Mouse (Mus musculus) liver, embryonic 12.5 days (tissue): Measurements from ENCODE around the gene Obscn. TPM values are rescaled to one million over a fixed set of nuclear protein-coding genes. Genes with fewer than 3 reads are reported as not detected.

Source experiments
- ATAC-seq: fragments of 200-750 bp; cut with Nextera tagmentation; 2 replicates; pipeline ENCODE4 v1.8.0; 2017; ENCODE audit warnings: moderate number of reproducible peaks, mild to moderate bottlenecking, moderate library complexity
- H3K27ac ChIP-seq: fragments of 300-500 bp; sonication (generic); 2 replicates; pipeline ENCODE4 v1.5.1; 2016; ENCODE audit warnings: mild to moderate bottlenecking
- H3K27me3 ChIP-seq: fragments of 300-500 bp; sonication (generic); replicated peaks from 2 replicates; pipeline ENCODE4 v1.6.1; 2016; ENCODE audit warnings: mild to moderate bottlenecking, moderate library complexity
- H3K36me3 ChIP-seq: fragments of 300-500 bp; sonication (generic); 2 replicates; pipeline ENCODE4 v1.6.1; 2016; ENCODE audit warnings: mild to moderate bottlenecking, moderate library complexity
- H3K4me1 ChIP-seq: fragments of 300-500 bp; sonication (generic); 2 replicates; pipeline ENCODE4 v1.6.1; 2016
- H3K4me2 ChIP-seq: fragments of 300-500 bp; sonication (generic); 2 replicates; pipeline ENCODE4 v1.6.1; 2016; ENCODE audit warnings: mild to moderate bottlenecking, moderate library complexity
- H3K4me3 ChIP-seq: fragments of 300-500 bp; sonication (generic); 2 replicates; pipeline ENCODE4 v1.5.1; 2016; ENCODE audit warnings: mild to moderate bottlenecking, moderate library complexity
- H3K9ac ChIP-seq: fragments of 300-500 bp; sonication (generic); 2 replicates; pipeline ENCODE4 v1.6.1; 2016; ENCODE audit warnings: mild to moderate bottlenecking, moderate library complexity
- H3K9me3 ChIP-seq: fragments of 300-500 bp; sonication (generic); replicated peaks from 2 replicates; pipeline ENCODE4 v1.6.1; 2016; ENCODE audit warnings: mild to moderate bottlenecking, moderate library complexity
- WGBS: fragments of 180-500 bp; shearing (Covaris S2); methylation state at CpG from one replicate; pipeline ENCODE4 v1.1.7; 2016; ENCODE audit not compliant: insufficient replicate concordance; 5-methylcytosine and 5-hydroxymethylcytosine counted together
- polyA plus RNA-seq: library from polyadenylated mRNA; unstranded; fragments of >200 nt; fragmentation: Nextera tagmentation; extraction: Ambion mirVana; gene quantifications from 2 replicates; pipeline ENCODE4 v1.2.1, GENCODE M21; 2016

Gene Obscn
- polyA plus RNA-seq, 1 experiment from 2014 or later: 0.51 TPM

DNA sequence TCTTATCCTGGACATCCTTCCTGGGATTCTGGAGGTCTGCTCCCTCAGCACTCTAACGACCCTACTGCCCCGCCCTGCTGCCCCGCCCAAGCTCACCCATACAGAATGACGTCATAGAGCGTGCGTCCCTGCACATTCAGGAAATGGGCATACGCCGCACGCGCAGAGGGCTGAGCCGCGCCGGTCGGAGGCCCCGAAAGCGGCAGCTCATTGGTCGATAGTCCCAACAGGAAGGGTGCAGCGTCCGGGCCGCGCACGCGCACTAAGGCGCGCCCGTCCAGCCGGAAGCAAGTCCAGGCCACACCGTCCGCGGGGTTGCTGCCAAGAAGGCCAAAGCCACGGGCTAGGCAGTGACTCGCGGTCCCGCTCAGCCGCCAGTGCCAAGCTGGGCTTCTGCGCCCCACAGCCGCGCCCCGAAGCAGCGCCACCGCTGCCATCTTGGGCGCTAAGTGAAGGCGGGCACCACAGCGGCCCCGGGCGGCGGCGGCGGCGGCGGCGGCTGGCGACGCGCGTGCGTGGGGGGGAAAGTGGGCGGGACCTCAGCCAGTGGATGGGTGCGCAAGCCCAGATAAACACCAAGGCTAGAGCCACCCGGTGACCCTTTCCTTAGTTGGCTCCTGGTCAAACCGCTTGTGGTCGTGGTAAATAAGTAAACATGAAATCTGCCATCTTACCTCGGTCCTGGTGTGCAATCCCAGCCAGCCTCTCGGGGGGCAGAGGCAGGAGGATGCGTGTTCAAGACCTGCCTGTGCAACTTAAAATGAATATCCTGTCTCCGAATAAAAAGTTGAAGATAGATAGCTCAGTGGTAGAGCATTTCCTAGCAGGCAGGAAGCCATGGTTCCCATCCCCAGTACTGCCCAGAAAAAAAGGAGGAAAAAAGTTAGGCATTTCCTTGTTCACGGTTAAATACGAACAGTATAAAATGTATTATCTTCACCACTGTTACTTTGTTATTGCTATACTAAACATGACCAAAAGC, 27.3 kb upstream of the Obscn start, which contains the start of gene Iba57:
Gene Iba57 (minus strand): TSS at position 485 of the 982 bp plus-strand sequence.
- H3K4me1 ChIP-seq: peaks cover 58% of the 10 kb centered on the region
- H3K27me3 ChIP-seq: no peaks in the 10 kb centered on the region
- peak within 1 kb of the TSS; percentile 83 for H3K4me3 ChIP-seq
- H3K36me3 ChIP-seq: peaks cover 31% of the 10 kb centered on the region
- under 1% methylated on average over 61 of the region's 68 CpGs for WGBS
- ATAC-seq: peak; percentile 90
- H3K27ac ChIP-seq: peak within 1 kb of the TSS; percentile 100
- no peaks in the 10 kb centered on the region for H3K9me3 ChIP-seq
- H3K4me2 ChIP-seq: peak within 1 kb of the TSS; percentile 85
- H3K9ac ChIP-seq: peak within 1 kb of the TSS; percentile 92

DNA sequence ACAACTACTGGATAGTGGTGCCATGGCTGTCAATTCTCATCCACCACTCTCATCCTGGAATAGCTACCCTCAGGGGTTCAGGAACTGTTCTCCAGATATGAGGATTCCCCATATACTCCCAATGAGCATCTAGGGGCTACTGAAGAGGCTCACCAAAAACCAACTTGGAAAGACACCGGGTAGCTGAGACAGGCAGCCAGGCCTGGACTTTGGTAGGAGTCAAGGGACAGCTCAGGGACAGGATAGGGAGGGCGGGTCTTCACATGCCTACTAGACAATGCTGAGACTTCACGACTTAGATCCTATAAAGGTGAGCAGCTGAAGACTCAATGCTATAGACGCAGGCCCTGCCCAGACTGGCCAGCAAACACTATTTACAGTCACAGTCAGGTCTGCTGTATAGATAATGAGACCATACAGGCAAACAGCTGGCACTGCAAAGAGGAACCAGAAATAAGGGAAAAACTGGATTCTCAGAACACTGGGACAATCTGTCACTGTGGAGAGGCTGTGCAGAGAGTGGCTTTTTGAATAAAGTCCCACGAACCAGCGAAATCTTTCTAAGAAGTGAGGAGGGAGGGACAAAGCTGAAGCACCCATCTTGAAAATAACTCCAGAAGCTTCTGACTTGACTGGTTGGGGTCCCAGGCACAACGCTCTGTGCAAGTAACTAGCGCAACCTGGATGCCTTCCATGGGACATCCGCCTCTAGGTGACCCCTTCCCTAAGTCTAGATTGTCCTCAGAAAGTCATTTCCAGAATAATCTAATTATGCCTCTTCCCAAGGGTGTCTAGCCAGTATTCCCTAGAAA, 26.4 kb upstream of the Obscn start:
- WGBS: 49% methylated on average over 9 of the region's 9 CpGs
- peak overlapping the region; percentile 83 for H3K4me3 ChIP-seq
- H3K27me3 ChIP-seq: no peaks in the 10 kb centered on the region
- H3K36me3 ChIP-seq: peaks cover 40% of the 10 kb centered on the region
- H3K9me3 ChIP-seq: no peaks in the 10 kb centered on the region
- H3K9ac ChIP-seq: peak overlapping the region; percentile 92
- H3K4me1 ChIP-seq: peaks cover 53% of the 10 kb centered on the region
- H3K4me2 ChIP-seq: peak overlapping the region; percentile 85
- H3K27ac ChIP-seq: peak overlapping the region; percentile 100
- ATAC-seq: peak; percentile 1

DNA sequence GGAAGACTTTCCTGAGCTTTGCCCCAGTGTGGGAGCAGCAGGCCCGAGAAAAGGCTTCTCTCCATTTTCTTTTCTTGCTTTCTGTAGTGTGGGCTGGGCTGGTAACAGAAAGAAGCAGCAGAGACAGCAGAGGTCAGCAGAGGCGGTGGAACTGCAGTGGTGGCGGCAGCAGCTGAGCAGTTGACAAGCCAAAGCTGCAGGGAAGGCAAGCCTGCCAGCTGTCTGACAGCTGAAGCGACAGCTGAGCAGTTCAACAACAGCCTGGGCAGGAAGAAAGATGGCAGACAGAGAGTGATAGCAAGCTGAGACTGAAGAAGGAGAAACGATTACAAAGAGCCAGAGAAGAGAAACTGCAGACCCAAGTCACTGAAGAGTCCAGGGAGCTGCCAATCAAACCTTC, 25.2 kb upstream of the Obscn start:
- peaks cover 53% of the 10 kb centered on the region for H3K36me3 ChIP-seq
- H3K4me1 ChIP-seq: peaks cover 49% of the 10 kb centered on the region
- no peaks in the 10 kb centered on the region for H3K9me3 ChIP-seq
- H3K9ac ChIP-seq: peak overlapping the region; percentile 92; the same call in 1 of the 2 replicates
- 77% methylated on average over 5 of the region's 5 CpGs for WGBS
- H3K27me3 ChIP-seq: no peaks in the 10 kb centered on the region
- H3K27ac ChIP-seq: peak overlapping the region; percentile 100
- ATAC-seq: no peak
- peak overlapping the region; percentile 85; the same call in 1 of the 2 replicates for H3K4me2 ChIP-seq
- no peak overlapping the region for H3K4me3 ChIP-seq

DNA sequence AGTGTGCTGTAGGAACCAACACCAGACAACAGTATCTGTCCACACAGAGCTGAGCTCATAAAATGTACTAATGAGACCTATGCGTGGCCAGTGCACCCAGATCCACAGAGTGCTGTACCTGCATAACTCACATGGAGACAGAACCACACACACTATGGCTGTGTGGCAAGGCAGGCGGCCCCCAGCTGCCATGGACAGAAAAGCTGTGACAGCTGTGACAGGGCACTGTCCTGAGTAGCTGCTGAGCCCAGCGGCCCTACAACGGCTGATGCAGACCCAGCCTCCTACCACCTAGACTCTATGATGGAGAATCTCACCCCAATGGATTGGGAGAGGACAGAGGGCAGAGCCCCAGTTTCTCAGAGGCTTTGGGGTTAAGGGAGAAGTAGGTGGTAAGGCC, 23.4 kb upstream of the Obscn start:
- no peaks in the 10 kb centered on the region for H3K27me3 ChIP-seq
- peaks cover 44% of the 10 kb centered on the region for H3K4me1 ChIP-seq
- peaks cover 66% of the 10 kb centered on the region for H3K36me3 ChIP-seq
- no peak overlapping the region for H3K4me2 ChIP-seq
- H3K9ac ChIP-seq: no peak overlapping the region
- WGBS: 85% methylated on average over 4 of the region's 4 CpGs
- H3K4me3 ChIP-seq: no peak overlapping the region
- no peak for ATAC-seq
- H3K9me3 ChIP-seq: no peaks in the 10 kb centered on the region
- H3K27ac ChIP-seq: no peak overlapping the region

DNA sequence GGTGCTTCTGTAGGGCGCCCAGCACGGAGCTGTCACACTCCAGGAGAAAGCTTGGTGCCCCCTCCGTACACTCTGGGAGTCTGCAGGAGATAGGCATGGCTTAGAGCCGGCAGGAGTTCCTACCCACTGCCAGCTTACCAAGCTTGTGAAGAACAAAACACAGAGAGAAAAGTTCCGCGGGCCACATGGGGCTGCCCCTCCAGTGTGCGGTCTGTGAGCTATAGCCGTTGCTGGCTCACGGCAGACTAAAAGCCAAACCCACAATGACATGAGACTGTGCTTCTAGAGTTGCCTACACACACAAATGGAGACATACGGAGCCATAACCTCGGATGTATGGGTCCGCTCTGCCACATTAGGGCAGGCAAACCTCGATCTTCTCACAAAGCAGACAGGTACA, 22.9 kb upstream of the Obscn start:
- H3K27me3 ChIP-seq: no peaks in the 10 kb centered on the region
- no peaks in the 10 kb centered on the region for H3K9me3 ChIP-seq
- no peak overlapping the region for H3K27ac ChIP-seq
- H3K4me1 ChIP-seq: peaks cover 44% of the 10 kb centered on the region
- H3K9ac ChIP-seq: no peak overlapping the region
- WGBS: 93% methylated on average over 13 of the region's 13 CpGs
- H3K4me2 ChIP-seq: no peak overlapping the region
- H3K36me3 ChIP-seq: peaks cover 66% of the 10 kb centered on the region
- H3K4me3 ChIP-seq: no peak overlapping the region
- ATAC-seq: no peak

DNA sequence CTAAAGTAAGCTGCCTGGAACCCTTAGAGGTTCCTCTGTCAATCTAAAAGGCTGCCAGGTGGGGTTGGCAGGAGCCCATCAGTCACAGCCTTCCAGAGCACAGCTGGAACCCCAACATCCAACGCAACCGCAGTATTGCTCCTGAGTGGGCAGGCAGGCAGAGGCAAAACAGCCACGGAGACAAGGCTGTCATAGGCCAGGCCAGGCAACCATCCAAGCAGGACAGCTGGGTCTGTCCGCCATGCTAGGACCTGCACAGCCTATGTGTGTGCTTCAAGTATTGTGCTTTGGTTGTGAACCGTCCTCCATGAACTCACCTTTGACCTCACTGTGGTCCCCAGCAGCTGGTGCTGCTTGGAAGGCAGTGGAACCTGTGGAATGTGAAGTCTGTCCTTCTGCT, 19.7 kb upstream of the Obscn start:
- peaks cover 58% of the 10 kb centered on the region for H3K36me3 ChIP-seq
- no peak overlapping the region for H3K4me2 ChIP-seq
- peaks cover 23% of the 10 kb centered on the region for H3K4me1 ChIP-seq
- H3K9ac ChIP-seq: no peak overlapping the region
- no peak overlapping the region for H3K4me3 ChIP-seq
- no peak for ATAC-seq
- 91% methylated on average over 5 of the region's 5 CpGs for WGBS
- H3K9me3 ChIP-seq: no peaks in the 10 kb centered on the region
- H3K27me3 ChIP-seq: no peaks in the 10 kb centered on the region
- no peak overlapping the region for H3K27ac ChIP-seq

DNA sequence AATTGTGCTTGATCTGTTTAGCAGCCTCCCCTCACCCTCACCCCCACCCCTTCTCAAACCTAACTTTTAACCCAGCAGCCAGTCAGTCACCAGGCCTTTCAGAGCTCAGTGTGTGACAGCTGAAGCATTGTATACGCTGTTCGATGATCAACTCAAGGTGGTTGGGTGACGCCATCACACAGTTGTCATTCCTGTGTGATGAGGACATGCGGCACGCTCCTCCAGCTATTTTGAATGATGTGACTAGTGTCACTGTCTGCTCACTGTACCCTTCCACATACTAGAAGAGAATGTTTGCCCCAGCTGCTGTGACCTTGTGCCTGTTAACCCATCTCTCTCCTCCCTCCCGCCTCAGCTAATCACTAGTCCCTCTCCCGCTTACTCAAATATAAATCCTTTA, 18.0 kb upstream of the Obscn start:
- H3K4me1 ChIP-seq: peaks cover 17% of the 10 kb centered on the region
- H3K4me2 ChIP-seq: no peak overlapping the region
- peaks cover 41% of the 10 kb centered on the region for H3K36me3 ChIP-seq
- H3K9ac ChIP-seq: no peak overlapping the region
- WGBS: 77% methylated on average over 7 of the region's 7 CpGs
- peaks cover 4% of the 10 kb centered on the region; the same call in 1 of the 2 replicates for H3K27me3 ChIP-seq
- ATAC-seq: no peak
- H3K27ac ChIP-seq: no peak overlapping the region
- no peaks in the 10 kb centered on the region for H3K9me3 ChIP-seq
- H3K4me3 ChIP-seq: no peak overlapping the region

DNA sequence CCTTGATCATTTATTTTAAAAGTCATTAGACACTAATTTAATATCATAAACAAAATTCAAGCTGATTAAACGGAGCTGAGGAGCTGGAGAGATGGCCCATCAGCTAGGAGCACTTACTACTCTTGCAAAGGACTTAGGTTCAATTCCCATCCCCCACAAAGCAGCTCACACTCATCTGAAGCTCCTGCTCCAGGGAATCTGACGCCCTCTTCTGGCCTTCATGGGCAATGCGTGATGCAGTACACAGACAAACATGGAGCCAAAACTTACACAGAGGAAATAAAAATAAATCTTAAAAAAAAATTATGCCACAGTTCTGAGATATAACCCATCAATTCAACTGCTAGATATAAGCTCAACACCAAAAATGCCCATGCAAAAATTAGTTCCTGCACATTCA, 15.5 kb upstream of the Obscn start:
- H3K27me3 ChIP-seq: peaks cover 10% of the 10 kb centered on the region; the same call in 1 of the 2 replicates
- H3K9ac ChIP-seq: no peak overlapping the region
- no peaks in the 10 kb centered on the region for H3K9me3 ChIP-seq
- H3K36me3 ChIP-seq: peaks cover 17% of the 10 kb centered on the region
- H3K4me1 ChIP-seq: peaks cover 17% of the 10 kb centered on the region
- ATAC-seq: no peak
- no peak overlapping the region for H3K27ac ChIP-seq
- no peak overlapping the region for H3K4me3 ChIP-seq
- no peak overlapping the region for H3K4me2 ChIP-seq
- 15% methylated on average over 3 of the region's 3 CpGs for WGBS

DNA sequence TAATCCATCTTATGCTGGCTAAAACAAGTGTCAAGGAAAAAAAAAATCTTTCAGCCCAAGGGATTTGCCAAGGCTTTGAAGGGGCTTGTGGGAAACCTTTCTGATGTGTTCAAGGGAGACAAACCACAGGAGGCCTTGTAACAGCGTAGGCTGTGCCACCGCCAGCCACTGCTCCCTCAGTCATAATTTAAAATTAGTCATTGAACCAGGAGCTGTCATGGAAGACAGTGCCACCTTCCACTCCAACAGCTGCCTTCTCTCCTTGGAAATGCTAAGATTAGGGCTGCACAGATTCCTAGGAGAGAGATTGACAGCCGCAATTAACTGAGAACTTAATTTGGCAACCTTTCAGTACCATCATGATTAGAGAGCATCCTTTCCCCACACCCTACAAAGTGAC, 13.1 kb upstream of the Obscn start:
- no peak for ATAC-seq
- Histone ChIP-seq H3K9me3 (no peaks in the 10 kb centered on the region), H3K4me3 (no peak overlapping the region), H3K4me1 (0 out of 2 replicates have a peak, but pooled peaks cover 2% of the 10 kb centered on the region), H3K4me2 (no peak overlapping the region), H3K9ac (no peak overlapping the region), H3K36me3 (no peaks in the 10 kb centered on the region), H3K27me3 (peaks cover 15% of the 10 kb centered on the region; the same call in 1 of the 2 replicates), H3K27ac (no peak overlapping the region)
- WGBS: 67% methylated on average over 3 of the region's 3 CpGs

DNA sequence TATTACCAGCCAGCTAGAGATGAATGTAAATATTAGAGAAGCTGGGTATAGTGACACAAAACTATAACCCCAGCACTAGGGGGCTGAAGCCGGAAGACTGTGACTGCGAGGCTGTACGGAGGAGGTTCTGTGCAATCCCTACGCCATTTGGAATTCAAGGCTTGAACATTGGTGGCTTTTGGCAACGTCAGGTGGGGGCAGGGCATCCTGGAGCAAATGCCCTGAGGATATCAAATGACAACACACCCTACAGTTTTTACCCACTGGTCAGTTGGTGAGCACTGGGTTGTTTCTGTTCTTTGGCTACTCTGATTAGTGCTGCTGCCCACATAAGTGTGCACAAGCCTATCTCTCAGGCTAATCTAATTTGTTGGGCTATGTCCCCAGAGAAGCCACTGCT, 6.8 kb upstream of the Obscn start:
- Histone ChIP-seq H3K27me3 (peaks cover 30% of the 10 kb centered on the region), H3K4me2 (no peak overlapping the region), H3K9ac (no peak overlapping the region), H3K36me3 (no peaks in the 10 kb centered on the region), H3K27ac (no peak overlapping the region), H3K4me1 (peaks cover 7% of the 10 kb centered on the region), H3K9me3 (no peaks in the 10 kb centered on the region), H3K4me3 (no peak overlapping the region)
- 75% methylated on average over 5 of the region's 5 CpGs for WGBS
- ATAC-seq: no peak

DNA sequence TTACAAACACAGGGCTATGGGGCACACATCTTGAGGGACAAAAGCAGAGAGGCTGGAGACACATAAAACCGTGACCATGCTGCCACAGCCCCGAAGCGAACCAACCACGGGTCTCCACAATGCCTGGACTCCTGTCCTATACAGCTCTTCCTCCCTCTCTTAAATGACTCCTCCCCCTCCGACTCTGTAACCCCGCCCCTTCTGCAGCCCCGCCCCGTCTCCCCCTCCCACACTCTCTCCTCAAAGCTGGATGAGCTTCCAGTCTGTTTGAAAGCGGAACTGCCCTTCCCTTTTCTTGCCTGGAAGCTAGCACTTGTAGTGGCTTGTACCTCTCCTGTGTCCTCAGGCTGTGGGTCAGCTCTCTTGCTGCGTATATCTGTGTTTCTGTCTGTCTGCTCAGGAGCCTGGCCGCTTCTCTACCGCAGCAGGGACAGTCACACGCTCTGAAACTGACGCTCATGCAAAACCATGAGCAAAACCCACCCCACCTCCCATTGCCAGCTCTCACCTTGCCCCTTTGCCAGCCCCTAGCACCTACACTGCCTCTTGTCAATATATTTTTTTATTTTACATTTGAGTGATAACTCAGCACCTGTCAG, 5.7 kb upstream of the Obscn start:
- ATAC-seq: peak; percentile 39; the same call in 1 of the 2 replicates
- WGBS: 6% methylated on average over 14 of the region's 14 CpGs

More for the DNA sequence above, 5.7 kb upstream of the Obscn start:
- Histone ChIP-seq H3K27ac (no peak overlapping the region), H3K9ac (peak overlapping the region; percentile 7; the same call in 1 of the 2 replicates), H3K4me2 (peak overlapping the region; percentile 58), H3K27me3 (peaks cover 37% of the 10 kb centered on the region), H3K9me3 (no peaks in the 10 kb centered on the region), H3K36me3 (no peaks in the 10 kb centered on the region), H3K4me1 (peaks cover 7% of the 10 kb centered on the region), H3K4me3 (peak overlapping the region; percentile 16; the same call in 1 of the 2 replicates)
